Mouse (Mus musculus): ENCODE data around the gene Ppp3r2.
A peak's percentile ranks its signal among the peaks of the same experiment; 100 is the strongest.

Gene Ppp3r2

GRCm38 (mm10) chr4:49664850-49665249 lies 17.0 kb downstream of the Ppp3r2 start:
- Histone ChIP-seq H3K4me1 (replicated peaks; ENCODE audit: low read depth, low read length) (no peaks in the 10 kb centered on the region), H3K9me3 (ENCODE audit: low read length) (no peaks in the 10 kb centered on the region), H3K36me3 (ENCODE audit: insufficient read depth, low read length) (peaks cover 24% of the 10 kb centered on the region), H3K27me3 (ENCODE audit: insufficient read depth, low read length) (no peaks in the 10 kb centered on the region), H3K4me3 (replicated peaks; ENCODE audit: low read length) (no peak overlapping the region)
- no peak for TF ChIP-seq CTCF (conservative IDR thresholded peaks at IDR 0.05; ENCODE audit: low read length)
- no peak for TF ChIP-seq POU5F1 (IDR thresholded peaks at IDR 0.05; ENCODE audit: borderline replicate concordance, low read length)
- TF ChIP-seq NANOG (IDR thresholded peaks at IDR 0.05; ENCODE audit: borderline replicate concordance, low read length): no peak

DNA sequence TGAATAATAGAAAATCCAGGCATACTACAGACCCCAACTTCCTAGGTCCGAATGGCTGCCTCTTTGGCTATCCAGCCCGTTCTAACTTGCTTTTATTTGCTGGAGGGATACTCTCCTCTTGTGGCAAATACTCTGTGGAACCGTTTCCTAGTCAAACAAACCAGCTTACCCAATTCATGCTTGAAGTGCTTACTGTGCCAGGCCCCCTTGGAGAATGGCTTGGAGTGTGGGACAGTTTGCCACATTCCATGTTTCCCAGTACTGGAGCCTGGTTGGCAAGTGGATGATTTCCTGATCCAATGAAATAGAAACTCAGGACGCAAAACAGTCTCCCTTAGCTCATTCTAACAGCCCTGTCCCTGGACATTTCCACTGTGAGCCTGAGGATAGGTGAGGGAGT lies 19.6 kb downstream of the Ppp3r2 start:
- Histone ChIP-seq H3K27me3 (ENCODE audit: insufficient read depth, low read length) (no peaks in the 10 kb centered on the region), H3K4me3 (replicated peaks; ENCODE audit: low read length) (no peak overlapping the region), H3K36me3 (ENCODE audit: insufficient read depth, low read length) (peaks cover 48% of the 10 kb centered on the region), H3K9me3 (ENCODE audit: low read length) (no peaks in the 10 kb centered on the region), H3K4me1 (replicated peaks; ENCODE audit: low read depth, low read length) (no peaks in the 10 kb centered on the region)
- no peak for TF ChIP-seq CTCF (conservative IDR thresholded peaks at IDR 0.05; ENCODE audit: low read length)
- TF ChIP-seq POU5F1 (IDR thresholded peaks at IDR 0.05; ENCODE audit: borderline replicate concordance, low read length): no peak
- no peak for TF ChIP-seq NANOG (IDR thresholded peaks at IDR 0.05; ENCODE audit: borderline replicate concordance, low read length)

GRCm38 (mm10) chr4:49661664-49662063 lies 20.2 kb downstream of the Ppp3r2 start:
- no peaks in the 10 kb centered on the region for H3K27me3 ChIP-seq (ENCODE audit: insufficient read depth, low read length)
- H3K9me3 ChIP-seq (ENCODE audit: low read length): no peaks in the 10 kb centered on the region
- H3K4me1 ChIP-seq (replicated peaks; ENCODE audit: low read depth, low read length): no peaks in the 10 kb centered on the region
- H3K36me3 ChIP-seq (ENCODE audit: insufficient read depth, low read length): peaks cover 54% of the 10 kb centered on the region
- TF ChIP-seq NANOG (IDR thresholded peaks at IDR 0.05; ENCODE audit: borderline replicate concordance, low read length) (no peak), POU5F1 (IDR thresholded peaks at IDR 0.05; ENCODE audit: borderline replicate concordance, low read length) (no peak), CTCF (conservative IDR thresholded peaks at IDR 0.05; ENCODE audit: low read length) (no peak)
- H3K4me3 ChIP-seq (replicated peaks; ENCODE audit: low read length): no peak overlapping the region

GRCm38 (mm10) chr4:49659421-49659820 lies 22.4 kb downstream of the Ppp3r2 start:
- H3K36me3 ChIP-seq (ENCODE audit: insufficient read depth, low read length): peaks cover 73% of the 10 kb centered on the region
- no peaks in the 10 kb centered on the region for H3K4me1 ChIP-seq (replicated peaks; ENCODE audit: low read depth, low read length)
- TF ChIP-seq NANOG (IDR thresholded peaks at IDR 0.05; ENCODE audit: borderline replicate concordance, low read length) (no peak), POU5F1 (IDR thresholded peaks at IDR 0.05; ENCODE audit: borderline replicate concordance, low read length) (no peak), CTCF (conservative IDR thresholded peaks at IDR 0.05; ENCODE audit: low read length) (no peak)
- H3K9me3 ChIP-seq (ENCODE audit: low read length): no peaks in the 10 kb centered on the region
- no peaks in the 10 kb centered on the region for H3K27me3 ChIP-seq (ENCODE audit: insufficient read depth, low read length)
- H3K4me3 ChIP-seq (replicated peaks; ENCODE audit: low read length): no peak overlapping the region

GRCm38 (mm10) chr4:49639913-49640312 lies 41.9 kb downstream of the Ppp3r2 start:
- TF ChIP-seq CTCF (conservative IDR thresholded peaks at IDR 0.05; ENCODE audit: low read length) (no peak), NANOG (IDR thresholded peaks at IDR 0.05; ENCODE audit: borderline replicate concordance, low read length) (no peak), POU5F1 (IDR thresholded peaks at IDR 0.05; ENCODE audit: borderline replicate concordance, low read length) (no peak)
- H3K9me3 ChIP-seq (ENCODE audit: low read length): no peaks in the 10 kb centered on the region
- no peak overlapping the region for H3K4me3 ChIP-seq (replicated peaks; ENCODE audit: low read length)
- no peaks in the 10 kb centered on the region for H3K27me3 ChIP-seq (ENCODE audit: insufficient read depth, low read length)
- no peaks in the 10 kb centered on the region for H3K4me1 ChIP-seq (replicated peaks; ENCODE audit: low read depth, low read length)
- H3K36me3 ChIP-seq (ENCODE audit: insufficient read depth, low read length): peaks cover 83% of the 10 kb centered on the region

DNA sequence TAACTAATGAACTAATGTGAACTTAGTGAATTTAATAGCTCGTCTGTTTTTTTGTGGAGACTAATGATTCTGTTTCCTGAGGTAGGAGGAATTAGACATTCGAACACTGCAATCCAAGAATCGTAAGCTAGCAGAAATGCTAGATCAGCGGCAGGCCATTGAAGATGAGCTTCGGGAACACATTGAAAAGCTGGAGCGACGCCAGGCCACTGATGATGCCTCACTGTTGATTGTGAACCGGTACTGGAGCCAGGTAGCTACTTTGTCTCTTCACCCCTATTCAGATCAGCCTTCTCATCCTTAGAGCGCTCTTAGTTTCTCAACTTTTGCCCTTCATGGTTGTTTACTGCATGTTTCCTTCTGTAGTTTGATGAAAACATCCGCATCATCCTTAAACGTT lies 44.0 kb downstream of the Ppp3r2 start:
- Histone ChIP-seq H3K4me1 (replicated peaks; ENCODE audit: low read depth, low read length) (peaks cover 4% of the 10 kb centered on the region; the same call in 1 of the 2 replicates), H3K36me3 (ENCODE audit: insufficient read depth, low read length) (peaks cover 79% of the 10 kb centered on the region), H3K4me3 (replicated peaks; ENCODE audit: low read length) (no peak overlapping the region), H3K9me3 (ENCODE audit: low read length) (no peaks in the 10 kb centered on the region), H3K27me3 (ENCODE audit: insufficient read depth, low read length) (no peaks in the 10 kb centered on the region)
- TF ChIP-seq POU5F1 (IDR thresholded peaks at IDR 0.05; ENCODE audit: borderline replicate concordance, low read length) (no peak), CTCF (conservative IDR thresholded peaks at IDR 0.05; ENCODE audit: low read length) (no peak), NANOG (IDR thresholded peaks at IDR 0.05; ENCODE audit: borderline replicate concordance, low read length) (no peak)

GRCm38 (mm10) chr4:49632139-49632481 lies 49.7 kb downstream of the Ppp3r2 start:
- TF ChIP-seq POU5F1 (IDR thresholded peaks at IDR 0.05; ENCODE audit: borderline replicate concordance, low read length) (no peak), NANOG (IDR thresholded peaks at IDR 0.05; ENCODE audit: borderline replicate concordance, low read length) (no peak), CTCF (conservative IDR thresholded peaks at IDR 0.05; ENCODE audit: low read length) (no peak)
- peaks cover 38% of the 10 kb centered on the region for H3K36me3 ChIP-seq (ENCODE audit: insufficient read depth, low read length)
- H3K9me3 ChIP-seq (ENCODE audit: low read length): no peaks in the 10 kb centered on the region

GRCm38 (mm10) chr4:49631319-49632138 lies 50.3 kb downstream of the Ppp3r2 start, which contains the start of gene Rnf20:
Rnf20 (plus strand) TSS chr4:49632006.
- peaks cover 9% of the 10 kb centered on the region; the same call in 1 of the 2 replicates for H3K4me1 ChIP-seq (replicated peaks; ENCODE audit: low read depth, low read length)

More at GRCm38 (mm10) chr4:49632139-49632481, 49.7 kb downstream of the Ppp3r2 start:
- Histone ChIP-seq H3K4me1 (replicated peaks; ENCODE audit: low read depth, low read length) (peaks cover 9% of the 10 kb centered on the region; the same call in 1 of the 2 replicates), H3K27me3 (ENCODE audit: insufficient read depth, low read length) (no peaks in the 10 kb centered on the region), H3K4me3 (replicated peaks; ENCODE audit: low read length) (peak overlapping the region; percentile 97)

More at GRCm38 (mm10) chr4:49631319-49632138, 50.3 kb downstream of the Ppp3r2 start, which contains the start of gene Rnf20:
- no peaks in the 10 kb centered on the region for H3K27me3 ChIP-seq (ENCODE audit: insufficient read depth, low read length)
- peaks cover 32% of the 10 kb centered on the region for H3K36me3 ChIP-seq (ENCODE audit: insufficient read depth, low read length)
- no peak for TF ChIP-seq POU5F1 (IDR thresholded peaks at IDR 0.05; ENCODE audit: borderline replicate concordance, low read length)
- no peak for TF ChIP-seq CTCF (conservative IDR thresholded peaks at IDR 0.05; ENCODE audit: low read length)
- no peak for TF ChIP-seq NANOG (IDR thresholded peaks at IDR 0.05; ENCODE audit: borderline replicate concordance, low read length)
- H3K9me3 ChIP-seq (ENCODE audit: low read length): no peaks in the 10 kb centered on the region
- H3K4me3 ChIP-seq (replicated peaks; ENCODE audit: low read length): peak within 1 kb of the TSS; percentile 97

All from E14TG2a.4 (cell line).